Mouse (Mus musculus) brain, adult 2 months (tissue): ENCODE measurements around the gene Arid3b.

Experiments used
- DNase-seq: peaks from one replicate; pipeline ENCODE4 v3.0.0; 2011; ENCODE audit warnings: low read depth, low spot score

Gene Arid3b

GRCm38 (mm10) chr9:57748137-57748536 is 88.5 kb downstream of the Arid3b start:
- peak; percentile 68 for DNase-seq

GRCm38 (mm10) chr9:57747067-57747466 is 89.5 kb downstream of the Arid3b start:
- no peak for DNase-seq

- DNase-seq = peak; percentile 82
Measured at GRCm38 (mm10) chr9:57744462-57745091, 92.0 kb downstream of the Arid3b start.
